9 mouse cellular contexts compared by ENCODE assay signal in the genomic region with DNA sequence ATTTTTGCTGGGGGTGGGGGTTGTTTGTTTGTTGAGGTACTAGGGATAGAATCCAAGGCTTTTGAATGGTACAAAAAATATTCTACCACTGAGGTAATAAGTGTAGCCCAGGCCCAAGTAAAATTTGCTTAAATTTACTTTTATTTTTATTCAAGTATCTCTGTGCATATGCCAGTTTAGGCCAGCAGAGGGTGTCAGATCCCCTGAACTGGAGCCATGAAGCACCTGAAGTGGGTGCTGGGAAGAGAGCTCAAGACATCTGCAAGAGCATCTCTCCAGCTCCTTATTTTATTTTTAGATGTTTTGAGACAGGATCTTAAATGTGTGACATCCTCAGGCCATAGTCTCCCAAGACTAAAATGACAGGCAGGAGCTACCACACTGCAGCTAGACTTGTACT. TPM values are rescaled to one million over a fixed set of nuclear protein-coding genes. Genes with fewer than 3 reads are reported as not detected.
A peak's percentile ranks its signal among the peaks of the same experiment; 100 is the strongest.
DNase-seq lines count a peak whose midpoint lies in the region; ATAC-seq and TF ChIP-seq lines count a peak whose summit lies in the region.
"Had no signal": no experiment of that assay in that cellular context is flagged by ENCODE, and none has a peak within 500 bp of the region (broad histone marks: within the 10 kb centered on the region; RNA-seq: fewer than 3 reads in every experiment).

No protein-coding gene starts in this region.

- DNase-seq in cerebellum, postnatal 10 days, result peak; percentile 49 to 55
- no peak for DNase-seq in cerebellum, adult 8-10 months
- no peak for DNase-seq in lung, adult 2 months
- no peak for DNase-seq in lung, adult 18-20 months
- DNase-seq in spleen, postnatal 14 days (ENCODE audit: low spot score in 2 of 2), result no peak
- DNase-seq in layer of hippocampus, postnatal 36 days, result no peak

- TF ChIP-seq CTCF in lung, adult 2 months (IDR thresholded peaks at IDR 0.05; ENCODE audit: insufficient read depth, low read length), result peak; percentile 53
- peak; percentile 36; the same call in 1 of the 2 replicates for TF ChIP-seq CTCF in bone marrow macrophage, adult 2 months (IDR thresholded peaks at IDR 0.05; ENCODE audit: low read depth, low read length)

- no peak for TF ChIP-seq POLR2A in lung, adult 2 months (IDR thresholded peaks at IDR 0.05; ENCODE audit: borderline replicate concordance, extremely low read depth, low read depth, low read length)
- no peak for TF ChIP-seq POLR2A in bone marrow macrophage, adult 2 months (IDR thresholded peaks at IDR 0.05; ENCODE audit: borderline replicate concordance, low read depth, low read length)

- no peak overlapping the region for H3K4me3 ChIP-seq in lung, adult 2 months (replicated peaks; ENCODE audit: extremely low read depth, low read depth, low read length)
- H3K4me3 ChIP-seq in bone marrow macrophage, adult 2 months (ENCODE audit: insufficient read depth, low read length), result no peak overlapping the region
- H3K4me3 ChIP-seq: midbrain, embryonic 12.5 days had no signal

- H3K4me1 ChIP-seq in lung, adult 2 months (ENCODE audit: control insufficient read depth, insufficient read depth, low read length), result peaks cover 15% of the 10 kb centered on the region
- peaks cover 56% of the 10 kb centered on the region for H3K4me1 ChIP-seq in bone marrow macrophage, adult 2 months (ENCODE audit: control insufficient read depth, insufficient read depth, low read length)
- H3K4me1 ChIP-seq: midbrain, embryonic 12.5 days had no signal

- peak; percentile 46; the same call in 1 of the 2 replicates for ATAC-seq in megakaryocyte-erythroid progenitor cell, adult 5-6 weeks (replicated peaks; ENCODE audit: low FRiP score, low TSS enrichment, poor library complexity, severe bottlenecking)

- H3K27ac ChIP-seq in bone marrow macrophage, adult 2 months (ENCODE audit: insufficient read depth, low read depth, low read length), result peak overlapping the region; percentile 54
- H3K27ac ChIP-seq: midbrain, embryonic 12.5 days had no signal

RNA-seq across cellular contexts. Expression of gene Cap1, which starts 15.8 kb away (rescaled TPM):
- polyA plus RNA-seq in lung, adult 2 months (2012; rRNA removed), result 101 and 124 TPM in 2 replicates
- polyA plus RNA-seq in bone marrow macrophage, adult 2 months (2012; ENCODE audit: insufficient read depth, insufficient read length, missing spikeins), result 495 and 593 TPM in 2 replicates
- total RNA-seq in megakaryocyte-erythroid progenitor cell, adult 5-6 weeks (2014; fragmentation: Nextera tagmentation), result 50.7 and 56.5 TPM in 2 replicates
- 80.5 and 95.8 TPM in 2 replicates for total RNA-seq in megakaryocyte-erythroid progenitor cell, adult 5-6 weeks (2017)
- 100 to 1,000 TPM; 305 to 314 TPM for total RNA-seq in layer of hippocampus, postnatal 36 days (2021)

RNA-seq across cellular contexts. Expression of gene Ppt1, which starts 34.0 kb away (rescaled TPM):
- 35.2 and 43.6 TPM in 2 replicates for polyA plus RNA-seq in lung, adult 2 months (2012; rRNA removed)
- polyA plus RNA-seq in bone marrow macrophage, adult 2 months (2012; ENCODE audit: insufficient read depth, insufficient read length, missing spikeins), result 152 and 158 TPM in 2 replicates
- total RNA-seq in megakaryocyte-erythroid progenitor cell, adult 5-6 weeks (2014; fragmentation: Nextera tagmentation), result 24.5 and 25.1 TPM in 2 replicates
- total RNA-seq in megakaryocyte-erythroid progenitor cell, adult 5-6 weeks (2017), result 30.1 and 37.8 TPM in 2 replicates
- total RNA-seq in layer of hippocampus, postnatal 36 days (2021), result 10 to 100 TPM; 81.6 to 82.9 TPM

Comparison
In these comparisons a context has a peak if more than half of its experiments do, and no peak if none do; other contexts are left out.
1. DNase-seq: peak in cerebellum, postnatal 10 days (2 of 2); none in cerebellum, adult 8-10 months (single experiment), lung, adult 2 months (single experiment), lung, adult 18-20 months (0 of 2), spleen, postnatal 14 days (0 of 2) and layer of hippocampus, postnatal 36 days (0 of 2).